Mouse (Mus musculus) embryonic stem cell, embryonic (primary cell): ENCODE data around the gene 9530053A07Rik.
"Not testable (repeated sequence)": the region's sequence is repeated elsewhere in the genome, so short reads cannot be mapped to it uniquely, and the experiment has no call there.

Experiments used
- CTCF ChIA-PET, 4 experiments: fragments of 300-600 bp in 2 of 4; fragments of 350-600 bp in 2 of 4; sonication (Branson Sonifier 250); formaldehyde crosslinking; loops; one replicate each; lab custom pipeline; 2022; ENCODE audit warnings: inconsistent platforms in 2 of 4; lab: Charles Lee
- POLR2A ChIA-PET, 4 experiments: fragments of 300-600 bp in 2 of 4; fragments of 350-600 bp in 2 of 4; sonication (Branson Sonifier 250); formaldehyde crosslinking; loops; one replicate each; lab custom pipeline; 2022; ENCODE audit warnings: antibody characterized with exemption in 4 of 4, inconsistent platforms in 1 of 4; lab: Charles Lee

Gene 9530053A07Rik

GRCm38 (mm10) chr7:28129166-28129565 lies at the start of gene 9530053A07Rik:
Gene 9530053A07Rik (plus strand): TSS chr7:28129466.
- ChIA-PET CTCF (interaction anchor here in 3 of 4 experiments (0.6 to 1.5 kb wide), 4 partner anchors 19 to 102 kb away, joined by 3 to 5 read pairs (median 3); no protein-coding TSS in a partner anchor), POLR2A (no interaction called here)

GRCm38 (mm10) chr7:28084215-28084614 lies 45.1 kb upstream of the 9530053A07Rik start:
- CTCF ChIA-PET = interaction anchor here (0.5 to 1.9 kb wide), 6 partner anchors 8 to 383 kb away, joined by 3 to 7 read pairs (median 6); no protein-coding TSS in a partner anchor
- POLR2A ChIA-PET = interaction anchor here in 2 of 4 experiments (0.6 to 1.3 kb wide), 5 partner anchors 9 to 851 kb away, joined by 3 to 6 read pairs (median 3); partner anchors contain the start of gene Coq8b (in 1 of the 2)

GRCm38 (mm10) chr7:28086236-28086635 lies 43.0 kb upstream of the 9530053A07Rik start:
- CTCF ChIA-PET = interaction anchor here (0.7 to 1.5 kb wide), 12 partner anchors 9 to 94 kb away, joined by 3 to 9 read pairs (median 4); no protein-coding TSS in a partner anchor

GRCm38 (mm10) chr7:28093541-28093940 lies 35.7 kb upstream of the 9530053A07Rik start:
- POLR2A ChIA-PET = interaction anchor here in 1 of 4 experiments (0.6 to 1.6 kb wide), 4 partner anchors 9 to 257 kb away, joined by 3 to 6 read pairs (median 4); partner anchors contain the start of genes Psmc4 and Rps16
- CTCF ChIA-PET = interaction anchor here in 1 of 4 experiments (1.1 kb wide), 1 partner anchor 55 kb away, joined by 5 read pairs; no protein-coding TSS in a partner anchor

More at GRCm38 (mm10) chr7:28086236-28086635, 43.0 kb upstream of the 9530053A07Rik start:
- POLR2A ChIA-PET = interaction anchor here in 1 of 4 experiments (0.9 to 1.2 kb wide), 3 partner anchors 15 to 84 kb away, joined by 3 to 5 read pairs (median 3); no protein-coding TSS in a partner anchor

- ChIA-PET POLR2A (no interaction called here), CTCF (interaction anchor here in 1 of 4 experiments (4.2 kb wide), 1 partner anchor 10 kb away, joined by 27 read pairs; no protein-coding TSS in a partner anchor)
Measured at GRCm38 (mm10) chr7:28099101-28099500, 30.2 kb upstream of the 9530053A07Rik start.

- CTCF ChIA-PET = interaction anchor here (0.6 to 4.2 kb wide), 43 partner anchors 8 to 742 kb away, joined by 3 to 27 read pairs (median 4); partner anchors contain the start of genes 9530053A07Rik (in 1 of the 4), Dll3 (in 1 of the 4), Eid2 (in 1 of the 4) and Psmc4 (in 1 of the 4)
- POLR2A ChIA-PET = interaction anchor here in 3 of 4 experiments (0.5 to 1.9 kb wide), 9 partner anchors 14 to 853 kb away, joined by 3 to 6 read pairs (median 4); partner anchors contain the start of genes Fbl (in 1 of the 3) and Rps16 (in 1 of the 3)
Measured at GRCm38 (mm10) chr7:28100596-28101590, 28.4 kb upstream of the 9530053A07Rik start.

GRCm38 (mm10) chr7:28102936-28103335 lies 26.3 kb upstream of the 9530053A07Rik start:
- CTCF ChIA-PET = interaction anchor here in 1 of 4 experiments (0.6 kb wide), 1 partner anchor 231 kb away, joined by 7 read pairs; no protein-coding TSS in a partner anchor
- POLR2A ChIA-PET = not testable (repeated sequence)

- CTCF ChIA-PET = interaction anchor here in 3 of 4 experiments (0.7 to 1.6 kb wide), 9 partner anchors 14 to 194 kb away, joined by 3 to 5 read pairs (median 4); no protein-coding TSS in a partner anchor
- POLR2A ChIA-PET = interaction anchor here (0.5 to 1.3 kb wide), 11 partner anchors 12 to 1323 kb away, joined by 3 to 6 read pairs (median 3); partner anchors contain the start of genes Dyrk1b (in 1 of the 4), Fbl (in 1 of the 4), Psmc4 (in 1 of the 4) and Rps16 (in 1 of the 4)
Measured at GRCm38 (mm10) chr7:28104670-28105069, 24.6 kb upstream of the 9530053A07Rik start.

GRCm38 (mm10) chr7:28106241-28106640 lies 23.0 kb upstream of the 9530053A07Rik start:
- ChIA-PET CTCF (interaction anchor here in 1 of 4 experiments (0.5 to 1.3 kb wide), 2 partner anchors 20 to 506 kb away, joined by 4 read pairs; no protein-coding TSS in a partner anchor), POLR2A (no interaction called here)

- ChIA-PET CTCF (no interaction called here), POLR2A (interaction anchor here in 1 of 4 experiments (1.3 kb wide), 1 partner anchor 30 kb away, joined by 3 read pairs; no protein-coding TSS in a partner anchor)
Measured at GRCm38 (mm10) chr7:28114648-28115047, 14.6 kb upstream of the 9530053A07Rik start.

- ChIA-PET POLR2A (no interaction called here), CTCF (interaction anchor here in 1 of 4 experiments (1.1 kb wide), 1 partner anchor 11 kb away, joined by 3 read pairs; no protein-coding TSS in a partner anchor)
Measured at GRCm38 (mm10) chr7:28137613-28138012, 8.3 kb downstream of the 9530053A07Rik start.

GRCm38 (mm10) chr7:28148263-28148662 lies 19.0 kb downstream of the 9530053A07Rik start:
- ChIA-PET POLR2A (interaction anchor here (0.5 to 2.4 kb wide), 37 partner anchors 8 to 823 kb away, joined by 3 to 13 read pairs (median 3); partner anchors contain the start of genes Fbl (in 4 of the 4), Dyrk1b (in 2 of the 4), Eid2 (in 2 of the 4) and Med29 (in 1 of the 4)), CTCF (interaction anchor here (0.5 to 2.5 kb wide), 66 partner anchors 8 to 1812 kb away, joined by 3 to 29 read pairs (median 4); partner anchors contain the start of genes Fbl (in 3 of the 4), 9530053A07Rik (in 2 of the 4), Eid2 (in 2 of the 4) and Selenov (in 2 of the 4))

- CTCF ChIA-PET = interaction anchor here in 3 of 4 experiments (0.5 to 2.5 kb wide), 8 partner anchors 19 to 688 kb away, joined by 3 to 29 read pairs (median 3); partner anchors contain the start of genes Fbl (in 2 of the 3), Med29 (in 1 of the 3) and Paf1 (in 1 of the 3)
- POLR2A ChIA-PET = interaction anchor here in 1 of 4 experiments (1.8 kb wide), 1 partner anchor 8 kb away, joined by 8 read pairs; no protein-coding TSS in a partner anchor
Measured at GRCm38 (mm10) chr7:28149841-28150240, 20.6 kb downstream of the 9530053A07Rik start.

GRCm38 (mm10) chr7:28151584-28152221 lies 22.4 kb downstream of the 9530053A07Rik start:
- ChIA-PET CTCF (interaction anchor here (0.5 to 1.6 kb wide), 11 partner anchors 10 to 776 kb away, joined by 3 to 16 read pairs (median 4); partner anchors contain the start of gene Fbl (in 2 of the 4)), POLR2A (interaction anchor here in 3 of 4 experiments (0.7 to 1.6 kb wide), 10 partner anchors 9 to 117 kb away, joined by 3 to 10 read pairs (median 4); partner anchors contain the start of genes Fbl (in 2 of the 3) and Dyrk1b (in 1 of the 3))

- POLR2A ChIA-PET, CTCF ChIA-PET: not testable (repeated sequence)
Measured at GRCm38 (mm10) chr7:28153595-28153994, 24.3 kb downstream of the 9530053A07Rik start.

GRCm38 (mm10) chr7:28159292-28159691 lies 30.0 kb downstream of the 9530053A07Rik start:
- CTCF ChIA-PET = interaction anchor here in 2 of 4 experiments (1.1 to 1.2 kb wide), 2 partner anchors 11 kb away, joined by 3 read pairs; no protein-coding TSS in a partner anchor
- POLR2A ChIA-PET = interaction anchor here in 1 of 4 experiments (3.2 kb wide), 1 partner anchor 10 kb away, joined by 8 read pairs; no protein-coding TSS in a partner anchor
